Mouse (Mus musculus) forebrain, embryonic 12.5 days (tissue): Measurements from ENCODE around the gene Nkx2-3. TPM values are rescaled to one million over a fixed set of nuclear protein-coding genes. Genes with fewer than 3 reads are reported as not detected.

ENCODE experiments used
- ATAC-seq: fragments of 200-750 bp; cut with Nextera tagmentation; 2 replicates; pipeline ENCODE4 v1.8.0; 2017; ENCODE audit warnings: moderate TSS enrichment; ENCODE audit not compliant: low FRiP score
- H3K27ac ChIP-seq: fragments of 300-500 bp; sonication (generic); 2 replicates; pipeline ENCODE4 v1.5.1; 2016; ENCODE audit warnings: mild to moderate bottlenecking
- H3K27me3 ChIP-seq: fragments of 300-500 bp; sonication (generic); 2 replicates; pipeline ENCODE4 v1.6.1; 2016; ENCODE audit warnings: mild to moderate bottlenecking
- H3K36me3 ChIP-seq: fragments of 300-500 bp; sonication (generic); replicated peaks from 2 replicates; pipeline ENCODE4 v1.6.1; 2016; ENCODE audit warnings: mild to moderate bottlenecking
- H3K4me1 ChIP-seq: fragments of 300-500 bp; sonication (generic); 2 replicates; pipeline ENCODE4 v1.6.1; 2016
- H3K4me2 ChIP-seq: fragments of 300-500 bp; sonication (generic); 2 replicates; pipeline ENCODE4 v1.6.1; 2016; ENCODE audit warnings: mild to moderate bottlenecking, moderate library complexity
- H3K4me3 ChIP-seq: fragments of 300-500 bp; sonication (generic); replicated peaks from 2 replicates; pipeline ENCODE4 v1.5.1; 2016; ENCODE audit warnings: mild to moderate bottlenecking
- H3K9ac ChIP-seq: fragments of 300-500 bp; sonication (generic); 2 replicates; pipeline ENCODE4 v1.6.1; 2016; ENCODE audit warnings: mild to moderate bottlenecking
- H3K9me3 ChIP-seq: fragments of 300-500 bp; sonication (generic); 2 replicates; pipeline ENCODE4 v1.6.1; 2016
- WGBS: fragments of 180-500 bp; shearing (Covaris S2); methylation state at CpG from one replicate; pipeline ENCODE4 v1.1.7; 2016; 5-methylcytosine and 5-hydroxymethylcytosine counted together
- polyA plus RNA-seq: library from polyadenylated mRNA; unstranded; fragments of >200 nt; fragmentation: Nextera tagmentation; extraction: Ambion mirVana; gene quantifications from 2 replicates; pipeline ENCODE4 v1.2.1, GENCODE M21; 2016

Nkx2-3 gene
- polyA plus RNA-seq, 1 experiment from 2014 or later: 6.3 TPM

- ATAC-seq: no peak
- H3K27ac ChIP-seq: no peak overlapping the region
- no peak overlapping the region for H3K4me2 ChIP-seq
- no peaks in the 10 kb centered on the region for H3K9me3 ChIP-seq
- 79% methylated on average over 11 of the region's 11 CpGs for WGBS
- no peaks in the 10 kb centered on the region for H3K4me1 ChIP-seq
- no peak overlapping the region for H3K4me3 ChIP-seq
- H3K9ac ChIP-seq: no peak overlapping the region
- H3K27me3 ChIP-seq: no peaks in the 10 kb centered on the region
- no peaks in the 10 kb centered on the region for H3K36me3 ChIP-seq
Measured at GRCm38 (mm10) chr19:43641833-43642232, 29.7 kb downstream of the Nkx2-3 start.

- no peak for ATAC-seq
- H3K27ac ChIP-seq: no peak overlapping the region
- no peaks in the 10 kb centered on the region for H3K36me3 ChIP-seq
- no peaks in the 10 kb centered on the region for H3K9me3 ChIP-seq
- WGBS: 90% methylated on average over 9 of the region's 9 CpGs
- no peak overlapping the region for H3K4me2 ChIP-seq
- no peak overlapping the region for H3K4me3 ChIP-seq
- H3K27me3 ChIP-seq: no peaks in the 10 kb centered on the region
- no peaks in the 10 kb centered on the region for H3K4me1 ChIP-seq
- no peak overlapping the region for H3K9ac ChIP-seq
Measured at GRCm38 (mm10) chr19:43642843-43643242, 30.7 kb downstream of the Nkx2-3 start.

GRCm38 (mm10) chr19:43645508-43645907, 33.4 kb downstream of the Nkx2-3 start:
- Histone ChIP-seq H3K4me2 (no peak overlapping the region), H3K9me3 (no peaks in the 10 kb centered on the region), H3K27ac (no peak overlapping the region), H3K9ac (no peak overlapping the region), H3K4me3 (no peak overlapping the region), H3K36me3 (no peaks in the 10 kb centered on the region), H3K27me3 (no peaks in the 10 kb centered on the region), H3K4me1 (no peaks in the 10 kb centered on the region)
- WGBS: 90% methylated on average over 9 of the region's 9 CpGs
- no peak for ATAC-seq

GRCm38 (mm10) chr19:43646852-43647251, 34.7 kb downstream of the Nkx2-3 start:
- 67% methylated on average over 7 of the region's 7 CpGs for WGBS
- ATAC-seq: no peak

GRCm38 (mm10) chr19:43647261-43647660, 35.1 kb downstream of the Nkx2-3 start:
- H3K9ac ChIP-seq: no peak overlapping the region
- 92% methylated on average over 9 of the region's 9 CpGs for WGBS
- H3K36me3 ChIP-seq: no peaks in the 10 kb centered on the region
- H3K9me3 ChIP-seq: no peaks in the 10 kb centered on the region
- no peak overlapping the region for H3K4me2 ChIP-seq
- H3K27ac ChIP-seq: no peak overlapping the region
- H3K4me1 ChIP-seq: no peaks in the 10 kb centered on the region
- no peaks in the 10 kb centered on the region for H3K27me3 ChIP-seq
- no peak overlapping the region for H3K4me3 ChIP-seq
- ATAC-seq: no peak

More at GRCm38 (mm10) chr19:43646852-43647251, 34.7 kb downstream of the Nkx2-3 start:
- Histone ChIP-seq H3K27ac (no peak overlapping the region), H3K36me3 (no peaks in the 10 kb centered on the region), H3K9me3 (no peaks in the 10 kb centered on the region), H3K27me3 (no peaks in the 10 kb centered on the region), H3K4me1 (no peaks in the 10 kb centered on the region), H3K9ac (no peak overlapping the region), H3K4me3 (no peak overlapping the region), H3K4me2 (no peak overlapping the region)

GRCm38 (mm10) chr19:43648343-43648742, 36.2 kb downstream of the Nkx2-3 start:
- Histone ChIP-seq H3K9me3 (no peaks in the 10 kb centered on the region), H3K27ac (no peak overlapping the region), H3K36me3 (no peaks in the 10 kb centered on the region), H3K27me3 (peaks cover 6% of the 10 kb centered on the region; the same call in 1 of the 2 replicates), H3K9ac (no peak overlapping the region), H3K4me1 (no peaks in the 10 kb centered on the region), H3K4me3 (no peak overlapping the region), H3K4me2 (no peak overlapping the region)
- WGBS: 98% methylated on average over 4 of the region's 4 CpGs
- no peak for ATAC-seq

- Histone ChIP-seq H3K9ac (no peak overlapping the region), H3K27me3 (peaks cover 18% of the 10 kb centered on the region; the same call in 1 of the 2 replicates), H3K9me3 (no peaks in the 10 kb centered on the region), H3K4me2 (no peak overlapping the region), H3K4me1 (no peaks in the 10 kb centered on the region), H3K4me3 (no peak overlapping the region), H3K36me3 (no peaks in the 10 kb centered on the region), H3K27ac (no peak overlapping the region)
- no peak for ATAC-seq
- WGBS: 66% methylated on average over 8 of the region's 8 CpGs
Measured at GRCm38 (mm10) chr19:43651241-43651785, 39.2 kb downstream of the Nkx2-3 start.

- no peaks in the 10 kb centered on the region for H3K36me3 ChIP-seq
- H3K4me2 ChIP-seq: no peak overlapping the region
- no peak overlapping the region for H3K27ac ChIP-seq
- no peaks in the 10 kb centered on the region for H3K9me3 ChIP-seq
- 40% methylated on average over 11 of the region's 11 CpGs for WGBS
- peaks cover 18% of the 10 kb centered on the region; the same call in 1 of the 2 replicates for H3K27me3 ChIP-seq
- no peaks in the 10 kb centered on the region for H3K4me1 ChIP-seq
- no peak overlapping the region for H3K9ac ChIP-seq
- H3K4me3 ChIP-seq: no peak overlapping the region
- ATAC-seq: no peak
Measured at GRCm38 (mm10) chr19:43655735-43656492, 43.8 kb downstream of the Nkx2-3 start.

- H3K9me3 ChIP-seq: no peaks in the 10 kb centered on the region
- H3K4me2 ChIP-seq: no peak overlapping the region
- H3K9ac ChIP-seq: no peak overlapping the region
- no peak overlapping the region for H3K4me3 ChIP-seq
- peaks cover 7% of the 10 kb centered on the region for H3K4me1 ChIP-seq
- no peak overlapping the region for H3K27ac ChIP-seq
- peaks cover 17% of the 10 kb centered on the region for H3K36me3 ChIP-seq
- ATAC-seq: no peak
- WGBS: 89% methylated on average over 6 of the region's 6 CpGs
- H3K27me3 ChIP-seq: peaks cover 5% of the 10 kb centered on the region; the same call in 1 of the 2 replicates
Measured at GRCm38 (mm10) chr19:43659632-43660031, 47.5 kb downstream of the Nkx2-3 start.

- H3K27ac ChIP-seq: no peak overlapping the region
- peaks cover 17% of the 10 kb centered on the region for H3K36me3 ChIP-seq
- H3K9ac ChIP-seq: no peak overlapping the region
- WGBS: 87% methylated on average over 9 of the region's 9 CpGs
- no peak overlapping the region for H3K4me3 ChIP-seq
- no peaks in the 10 kb centered on the region for H3K9me3 ChIP-seq
- H3K27me3 ChIP-seq: no peaks in the 10 kb centered on the region
- H3K4me2 ChIP-seq: no peak overlapping the region
- no peak for ATAC-seq
- H3K4me1 ChIP-seq: peaks cover 7% of the 10 kb centered on the region
Measured at GRCm38 (mm10) chr19:43660774-43661173, 48.6 kb downstream of the Nkx2-3 start.

- Histone ChIP-seq H3K9me3 (no peaks in the 10 kb centered on the region), H3K27me3 (no peaks in the 10 kb centered on the region), H3K4me2 (no peak overlapping the region), H3K4me3 (no peak overlapping the region), H3K27ac (no peak overlapping the region), H3K4me1 (peaks cover 7% of the 10 kb centered on the region), H3K9ac (no peak overlapping the region), H3K36me3 (peaks cover 17% of the 10 kb centered on the region)
- 39% methylated on average over 19 of the region's 19 CpGs for WGBS
- ATAC-seq: peak; percentile 33; the same call in 1 of the 2 replicates
Measured at GRCm38 (mm10) chr19:43662176-43662967, 50.2 kb downstream of the Nkx2-3 start.

- no peak overlapping the region for H3K9ac ChIP-seq
- no peak for ATAC-seq
- H3K27ac ChIP-seq: no peak overlapping the region
- no peaks in the 10 kb centered on the region for H3K9me3 ChIP-seq
- peaks cover 7% of the 10 kb centered on the region for H3K4me1 ChIP-seq
- H3K4me2 ChIP-seq: no peak overlapping the region
- WGBS: 90% methylated on average over 8 of the region's 8 CpGs
- peaks cover 17% of the 10 kb centered on the region for H3K36me3 ChIP-seq
- no peak overlapping the region for H3K4me3 ChIP-seq
- no peaks in the 10 kb centered on the region for H3K27me3 ChIP-seq
Measured at GRCm38 (mm10) chr19:43663471-43663870, 51.3 kb downstream of the Nkx2-3 start.
